Mouse (Mus musculus): ENCODE results near the gene Mob3b. TPM values are rescaled to one million over a fixed set of nuclear protein-coding genes. Genes with fewer than 3 reads are reported as not detected.
A peak's percentile ranks its signal among the peaks of the same experiment; 100 is the strongest.

Gene Mob3b
- polyA plus RNA-seq, 1 experiment from 2014 or later = 9.8 TPM

GRCm38 (mm10) chr4:35049036-35049741 lies 108.1 kb downstream of the Mob3b start:
- POLR2A ChIA-PET = interaction anchor here (0.6 to 1.2 kb wide), 2 partner anchors 21 to 139 kb away, joined by 3 to 4 read pairs; no protein-coding TSS in a partner anchor
- DNase-seq (ENCODE audit: low read depth, low spot score) (peak; percentile 67), ATAC-seq (peak; percentile 86)
- no peaks in the 10 kb centered on the region for H3K27me3 ChIP-seq
- TF ChIP-seq CTCF (IDR thresholded peaks at IDR 0.05) = no peak
- in situ Hi-C loops (cut with MboI; ENCODE audit: low pct_unique_long_range_greater_than_20kb) = no loop called here
- CTCF ChIA-PET = interaction anchor here (0.8 to 1.4 kb wide), 4 partner anchors 9 to 108 kb away, joined by 3 to 4 read pairs (median 4); partner anchors contain the start of gene Mob3b

GRCm38 (mm10) chr4:35040896-35041295 lies 116.4 kb downstream of the Mob3b start:
- no peaks in the 10 kb centered on the region for H3K27me3 ChIP-seq
- ChIA-PET CTCF (interaction anchor here (1.3 to 1.7 kb wide), 3 partner anchors 8 to 116 kb away, joined by 4 to 5 read pairs (median 5); partner anchors contain the start of gene Mob3b), POLR2A (no interaction called here)
- DNase-seq (ENCODE audit: low read depth, low spot score) = no peak
- no peak for ATAC-seq
- no peak for TF ChIP-seq CTCF (IDR thresholded peaks at IDR 0.05)
- in situ Hi-C loops (cut with MboI; ENCODE audit: low pct_unique_long_range_greater_than_20kb) = no loop called here

- DNase-seq (ENCODE audit: low read depth, low spot score) (no peak), ATAC-seq (no peak)
- CTCF ChIA-PET = interaction anchor here (1.7 kb wide), 1 partner anchor 8 kb away, joined by 4 read pairs; no protein-coding TSS in a partner anchor
- POLR2A ChIA-PET = no interaction called here
- no peaks in the 10 kb centered on the region for H3K27me3 ChIP-seq
- no peak for TF ChIP-seq CTCF (IDR thresholded peaks at IDR 0.05)
- in situ Hi-C loops (cut with MboI; ENCODE audit: low pct_unique_long_range_greater_than_20kb) = no loop called here
These were observed 117.0 kb downstream of the Mob3b start for GRCm38 (mm10) chr4:35040306-35040705.

- TF ChIP-seq CTCF (IDR thresholded peaks at IDR 0.05) = no peak
- in situ Hi-C loops (cut with MboI; ENCODE audit: low pct_unique_long_range_greater_than_20kb) = no loop called here
- CTCF ChIA-PET = interaction anchor here (1.0 kb wide), 1 partner anchor 26 kb away, joined by 3 read pairs; no protein-coding TSS in a partner anchor
- POLR2A ChIA-PET = no interaction called here
- ATAC-seq (no peak), DNase-seq (ENCODE audit: low read depth, low spot score) (no peak)
- no peaks in the 10 kb centered on the region for H3K27me3 ChIP-seq
These were observed 119.5 kb downstream of the Mob3b start for GRCm38 (mm10) chr4:35037824-35038223.

GRCm38 (mm10) chr4:35034504-35035290 lies 122.6 kb downstream of the Mob3b start:
- H3K27me3 ChIP-seq = no peaks in the 10 kb centered on the region
- DNase-seq (ENCODE audit: low read depth, low spot score) = no peak
- no peak for TF ChIP-seq CTCF (IDR thresholded peaks at IDR 0.05)
- ChIA-PET POLR2A (interaction anchor here (0.7 kb wide), 1 partner anchor 57 kb away, joined by 3 read pairs; no protein-coding TSS in a partner anchor), CTCF (interaction anchor here (0.7 to 0.9 kb wide), 2 partner anchors 44 to 76 kb away, joined by 3 read pairs; no protein-coding TSS in a partner anchor)
- ATAC-seq = no peak
- in situ Hi-C loops (cut with MboI; ENCODE audit: low pct_unique_long_range_greater_than_20kb) = no loop called here

GRCm38 (mm10) chr4:35032758-35033157 lies 124.5 kb downstream of the Mob3b start:
- no peak for TF ChIP-seq CTCF (IDR thresholded peaks at IDR 0.05)
- ChIA-PET CTCF (no interaction called here), POLR2A (no interaction called here)
- ATAC-seq (no peak), DNase-seq (ENCODE audit: low read depth, low spot score) (no peak)
- in situ Hi-C loops (cut with MboI; ENCODE audit: low pct_unique_long_range_greater_than_20kb) = no loop called here
- no peaks in the 10 kb centered on the region for H3K27me3 ChIP-seq

GRCm38 (mm10) chr4:35031623-35032022 lies 125.7 kb downstream of the Mob3b start:
- in situ Hi-C loops (cut with MboI; ENCODE audit: low pct_unique_long_range_greater_than_20kb) = no loop called here
- no peak for TF ChIP-seq CTCF (IDR thresholded peaks at IDR 0.05)
- ChIA-PET CTCF (interaction anchor here (1.3 kb wide), 1 partner anchor 10 kb away, joined by 3 read pairs; no protein-coding TSS in a partner anchor), POLR2A (no interaction called here)
- DNase-seq (ENCODE audit: low read depth, low spot score) (no peak), ATAC-seq (no peak)
- H3K27me3 ChIP-seq = no peaks in the 10 kb centered on the region

- TF ChIP-seq CTCF (IDR thresholded peaks at IDR 0.05) = no peak
These were observed 126.1 kb downstream of the Mob3b start for GRCm38 (mm10) chr4:35031141-35031540.

GRCm38 (mm10) chr4:35018416-35018815 lies 138.9 kb downstream of the Mob3b start:
- DNase-seq (ENCODE audit: low read depth, low spot score) (no peak), ATAC-seq (no peak)
- POLR2A ChIA-PET = no interaction called here
- TF ChIP-seq CTCF (IDR thresholded peaks at IDR 0.05) = no peak
- in situ Hi-C loops (cut with MboI; ENCODE audit: low pct_unique_long_range_greater_than_20kb) = no loop called here
- no peaks in the 10 kb centered on the region for H3K27me3 ChIP-seq
- CTCF ChIA-PET = no interaction called here

More at GRCm38 (mm10) chr4:35031141-35031540, 126.1 kb downstream of the Mob3b start:
- CTCF ChIA-PET = interaction anchor here (1.3 kb wide), 1 partner anchor 11 kb away, joined by 3 read pairs; no protein-coding TSS in a partner anchor
- in situ Hi-C loops (cut with MboI; ENCODE audit: low pct_unique_long_range_greater_than_20kb) = no loop called here
- no peaks in the 10 kb centered on the region for H3K27me3 ChIP-seq
- no peak for ATAC-seq
- no peak for DNase-seq (ENCODE audit: low read depth, low spot score)
- POLR2A ChIA-PET = no interaction called here

GRCm38 (mm10) chr4:35012401-35013307 lies 144.6 kb downstream of the Mob3b start:
- CTCF ChIA-PET = interaction anchor here (0.6 to 1.7 kb wide), 3 partner anchors 10 to 93 kb away, joined by 3 to 4 read pairs (median 3); no protein-coding TSS in a partner anchor
- in situ Hi-C loops (cut with MboI; ENCODE audit: low pct_unique_long_range_greater_than_20kb) = no loop called here
- DNase-seq (ENCODE audit: low read depth, low spot score) (peak; percentile 38), ATAC-seq (peak; percentile 87)
- H3K27me3 ChIP-seq = no peaks in the 10 kb centered on the region
- TF ChIP-seq CTCF (IDR thresholded peaks at IDR 0.05) = no peak
- POLR2A ChIA-PET = interaction anchor here (1.0 kb wide), 1 partner anchor 145 kb away, joined by 3 read pairs; the partner anchor contains the start of gene Mob3b
